Mouse (Mus musculus): ENCODE results near the gene Gm17555. TPM values are rescaled to one million over a fixed set of nuclear protein-coding genes. Genes with fewer than 3 reads are reported as not detected.

Gene Gm17555
- polyA plus RNA-seq, 1 experiment: not detected

DNA sequence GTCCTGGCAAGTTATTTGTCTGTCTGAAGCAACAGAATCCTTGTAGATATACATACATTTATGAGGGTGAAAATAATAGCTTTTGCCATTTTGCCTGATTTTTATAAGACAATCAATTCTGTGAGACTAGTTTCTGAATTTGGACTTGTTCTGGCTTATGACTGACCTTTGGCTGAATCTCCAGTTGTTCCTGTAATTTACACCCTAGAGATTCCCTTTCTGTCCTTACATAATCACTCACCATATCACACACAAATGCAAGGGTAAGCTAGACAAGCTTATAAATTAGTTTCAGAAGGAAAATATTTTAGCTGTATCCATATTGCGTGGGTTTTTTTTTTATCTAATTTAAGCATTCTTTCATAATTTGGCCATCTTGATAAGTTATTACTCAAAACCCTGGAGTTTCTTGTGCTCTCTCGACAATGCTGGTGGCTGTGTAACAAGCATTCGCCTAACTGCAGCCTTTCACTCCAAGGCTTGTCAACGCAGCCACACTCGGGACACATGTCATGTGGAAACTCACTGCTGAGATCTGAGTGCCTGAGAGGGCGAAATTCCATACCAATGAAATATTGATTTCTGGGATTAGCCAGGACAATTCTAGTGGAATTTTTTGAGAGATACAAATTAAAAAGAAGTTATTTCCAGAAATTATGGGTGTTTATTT lies 3.8 kb upstream of the Gm17555 start:
- no peaks in the 10 kb centered on the region for H3K79me2 ChIP-seq (ENCODE audit: control insufficient read depth, insufficient read depth)
- TF ChIP-seq REST (IDR thresholded peaks at IDR 0.05; ENCODE audit: insufficient read depth, insufficient read length) (no peak), MAX (IDR thresholded peaks at IDR 0.05; ENCODE audit: low read depth) (no peak), SRF (IDR thresholded peaks at IDR 0.05; ENCODE audit: control insufficient read depth, insufficient read length, low read depth) (no peak), POLR2A (IDR thresholded peaks at IDR 0.05; ENCODE audit: insufficient read length, low read depth) (no peak), POLR2AphosphoS2 (IDR thresholded peaks at IDR 0.05; ENCODE audit: insufficient read length, low read depth) (no peak), E2F4 (IDR thresholded peaks at IDR 0.05; ENCODE audit: insufficient read depth) (no peak), USF1 (IDR thresholded peaks at IDR 0.05; ENCODE audit: low read depth) (no peak), CEBPB (IDR thresholded peaks at IDR 0.05; ENCODE audit: insufficient read depth, poor library complexity, severe bottlenecking) (no peak), TCF12 (IDR thresholded peaks at IDR 0.05; ENCODE audit: insufficient read depth, poor library complexity, severe bottlenecking) (no peak), MYOG (IDR thresholded peaks at IDR 0.05; ENCODE audit: control insufficient read depth in 1 of 3, insufficient read depth in 1 of 3, insufficient read length in 2 of 3, low read depth in 2 of 3) (no peak), MYOD1 (IDR thresholded peaks at IDR 0.05; ENCODE audit: control insufficient read depth in 1 of 3, insufficient read length in 2 of 3, low read depth in 2 of 3) (no peak), TCF3 (IDR thresholded peaks at IDR 0.05; ENCODE audit: insufficient read length, low read depth) (no peak)
- H3K4me2 ChIP-seq (ENCODE audit: low read depth): no peak overlapping the region
- H3K4me3 ChIP-seq: no peak overlapping the region
- H3ac ChIP-seq (ENCODE audit: control insufficient read depth, insufficient read length): no peak overlapping the region
- no peaks in the 10 kb centered on the region for H3K27me3 ChIP-seq (ENCODE audit: control insufficient read depth, insufficient read depth, insufficient read length)
- no peaks in the 10 kb centered on the region for H3K36me3 ChIP-seq (ENCODE audit: control insufficient read depth, insufficient read depth)

DNA sequence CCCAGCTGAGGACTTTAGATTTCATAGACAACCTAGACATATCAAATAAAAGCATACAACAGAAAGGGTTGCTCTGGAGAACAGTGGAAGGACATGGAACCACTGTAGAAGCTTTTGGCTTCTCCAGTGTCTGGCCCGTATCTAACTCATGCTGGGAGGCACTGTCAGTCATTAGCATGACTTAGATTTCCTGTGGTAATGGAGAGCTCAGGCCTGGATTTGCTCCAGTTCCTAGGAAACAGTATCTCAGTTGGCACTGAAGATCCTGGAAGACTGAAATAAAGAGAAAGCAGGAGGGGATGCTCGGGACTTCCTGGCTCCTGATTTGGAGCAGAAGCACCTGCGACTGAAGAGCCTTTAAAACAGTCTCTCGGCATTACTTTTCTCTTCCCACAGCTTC lies 12.7 kb downstream of the Gm17555 start:
- Histone ChIP-seq H3K4me3 (no peak overlapping the region), H3K36me3 (ENCODE audit: control insufficient read depth, insufficient read depth) (no peaks in the 10 kb centered on the region), H3K79me2 (ENCODE audit: control insufficient read depth, insufficient read depth) (no peaks in the 10 kb centered on the region), H3K27me3 (ENCODE audit: control insufficient read depth, insufficient read depth, insufficient read length) (no peaks in the 10 kb centered on the region), H3K4me2 (ENCODE audit: low read depth) (no peak overlapping the region), H3ac (ENCODE audit: control insufficient read depth, insufficient read length) (no peak overlapping the region)
- TF ChIP-seq CEBPB (IDR thresholded peaks at IDR 0.05; ENCODE audit: insufficient read depth, poor library complexity, severe bottlenecking): no peak
- no peak for TF ChIP-seq E2F4 (IDR thresholded peaks at IDR 0.05; ENCODE audit: insufficient read depth)
- TF ChIP-seq POLR2A (IDR thresholded peaks at IDR 0.05; ENCODE audit: insufficient read length, low read depth): no peak
- no peak for TF ChIP-seq TCF12 (IDR thresholded peaks at IDR 0.05; ENCODE audit: insufficient read depth, poor library complexity, severe bottlenecking)
- no peak for TF ChIP-seq MAX (IDR thresholded peaks at IDR 0.05; ENCODE audit: low read depth)
- no peak for TF ChIP-seq REST (IDR thresholded peaks at IDR 0.05; ENCODE audit: insufficient read depth, insufficient read length)
- TF ChIP-seq TCF3 (IDR thresholded peaks at IDR 0.05; ENCODE audit: insufficient read length, low read depth): no peak
- no peak for TF ChIP-seq USF1 (IDR thresholded peaks at IDR 0.05; ENCODE audit: low read depth)
- TF ChIP-seq SRF (IDR thresholded peaks at IDR 0.05; ENCODE audit: control insufficient read depth, insufficient read length, low read depth): no peak
- TF ChIP-seq MYOD1 (IDR thresholded peaks at IDR 0.05; ENCODE audit: control insufficient read depth in 1 of 3, insufficient read length in 2 of 3, low read depth in 2 of 3): no peak

DNA sequence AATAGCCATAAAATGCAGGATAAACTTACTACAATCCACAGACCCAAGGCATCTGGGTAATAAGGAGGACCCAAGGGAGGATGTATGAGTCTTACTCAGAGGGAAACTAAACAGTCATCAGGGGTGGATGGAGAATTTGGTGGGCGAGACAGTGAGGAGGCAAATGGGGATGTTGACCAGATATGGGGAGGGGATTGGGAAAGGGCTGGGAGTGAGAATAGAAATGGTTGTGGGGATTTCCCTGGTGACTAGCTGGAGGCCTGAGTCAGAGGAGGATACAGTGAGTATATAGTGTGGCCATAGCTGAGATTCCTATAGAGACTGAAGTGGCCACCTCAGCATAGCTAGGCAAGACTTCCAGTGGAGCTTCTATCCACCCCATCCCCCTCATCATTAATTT lies 16.8 kb downstream of the Gm17555 start:
- H3K27me3 ChIP-seq (ENCODE audit: control insufficient read depth, insufficient read depth, insufficient read length): no peaks in the 10 kb centered on the region
- H3K36me3 ChIP-seq (ENCODE audit: control insufficient read depth, insufficient read depth): no peaks in the 10 kb centered on the region
- no peak overlapping the region for H3K4me2 ChIP-seq (ENCODE audit: low read depth)
- H3ac ChIP-seq (ENCODE audit: control insufficient read depth, insufficient read length): no peak overlapping the region
- no peaks in the 10 kb centered on the region for H3K79me2 ChIP-seq (ENCODE audit: control insufficient read depth, insufficient read depth)
- H3K4me3 ChIP-seq: no peak overlapping the region
- no peak for TF ChIP-seq TCF3 (IDR thresholded peaks at IDR 0.05; ENCODE audit: insufficient read length, low read depth)
- TF ChIP-seq USF1 (IDR thresholded peaks at IDR 0.05; ENCODE audit: low read depth): no peak
- TF ChIP-seq POLR2AphosphoS2 (IDR thresholded peaks at IDR 0.05; ENCODE audit: insufficient read length, low read depth): no peak
- no peak for TF ChIP-seq TCF12 (IDR thresholded peaks at IDR 0.05; ENCODE audit: insufficient read depth, poor library complexity, severe bottlenecking)
- TF ChIP-seq MYOG (IDR thresholded peaks at IDR 0.05; ENCODE audit: control insufficient read depth in 1 of 3, insufficient read depth in 1 of 3, insufficient read length in 2 of 3, low read depth in 2 of 3): no peak
- no peak for TF ChIP-seq POLR2A (IDR thresholded peaks at IDR 0.05; ENCODE audit: insufficient read length, low read depth)
- TF ChIP-seq MYOD1 (IDR thresholded peaks at IDR 0.05; ENCODE audit: control insufficient read depth in 1 of 3, insufficient read length in 2 of 3, low read depth in 2 of 3): no peak
- no peak for TF ChIP-seq CEBPB (IDR thresholded peaks at IDR 0.05; ENCODE audit: insufficient read depth, poor library complexity, severe bottlenecking)
- TF ChIP-seq SRF (IDR thresholded peaks at IDR 0.05; ENCODE audit: control insufficient read depth, insufficient read length, low read depth): no peak
- no peak for TF ChIP-seq MAX (IDR thresholded peaks at IDR 0.05; ENCODE audit: low read depth)
- TF ChIP-seq E2F4 (IDR thresholded peaks at IDR 0.05; ENCODE audit: insufficient read depth): no peak
- TF ChIP-seq REST (IDR thresholded peaks at IDR 0.05; ENCODE audit: insufficient read depth, insufficient read length): no peak

DNA sequence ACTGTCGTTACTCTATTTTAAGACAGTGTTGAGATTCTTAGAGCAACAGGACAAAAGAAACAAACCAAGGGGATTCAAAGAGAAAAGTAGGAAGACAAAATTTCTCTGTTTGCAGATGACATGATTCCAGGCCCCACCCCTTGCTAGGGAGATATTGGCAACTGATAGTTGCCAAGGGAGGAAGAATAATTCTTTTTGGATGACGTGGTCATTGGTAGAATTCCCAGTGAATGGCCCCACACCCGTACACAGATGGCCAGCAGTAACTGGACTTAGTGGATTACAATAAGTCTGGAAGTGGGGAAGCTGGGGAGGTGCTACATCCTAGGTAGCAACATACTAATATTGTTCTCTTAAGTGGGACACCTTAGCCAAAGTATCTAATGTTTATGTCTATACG lies 22.0 kb downstream of the Gm17555 start:
- H3K36me3 ChIP-seq (ENCODE audit: control insufficient read depth, insufficient read depth): no peaks in the 10 kb centered on the region
- no peak overlapping the region for H3K4me3 ChIP-seq
- no peaks in the 10 kb centered on the region for H3K79me2 ChIP-seq (ENCODE audit: control insufficient read depth, insufficient read depth)
- peak overlapping the region; percentile 30 for H3K4me2 ChIP-seq (ENCODE audit: low read depth)
- TF ChIP-seq REST (IDR thresholded peaks at IDR 0.05; ENCODE audit: insufficient read depth, insufficient read length): no peak
- TF ChIP-seq TCF12 (IDR thresholded peaks at IDR 0.05; ENCODE audit: insufficient read depth, poor library complexity, severe bottlenecking): no peak
- TF ChIP-seq MYOD1 (IDR thresholded peaks at IDR 0.05; ENCODE audit: control insufficient read depth in 1 of 3, insufficient read length in 2 of 3, low read depth in 2 of 3): no peak
- TF ChIP-seq MYOG (IDR thresholded peaks at IDR 0.05; ENCODE audit: control insufficient read depth in 1 of 3, insufficient read depth in 1 of 3, insufficient read length in 2 of 3, low read depth in 2 of 3): no peak
- no peak for TF ChIP-seq CEBPB (IDR thresholded peaks at IDR 0.05; ENCODE audit: insufficient read depth, poor library complexity, severe bottlenecking)
- TF ChIP-seq TCF3 (IDR thresholded peaks at IDR 0.05; ENCODE audit: insufficient read length, low read depth): no peak
- TF ChIP-seq USF1 (IDR thresholded peaks at IDR 0.05; ENCODE audit: low read depth): no peak
- TF ChIP-seq MAX (IDR thresholded peaks at IDR 0.05; ENCODE audit: low read depth): no peak
- no peak for TF ChIP-seq POLR2A (IDR thresholded peaks at IDR 0.05; ENCODE audit: insufficient read length, low read depth)
- TF ChIP-seq SRF (IDR thresholded peaks at IDR 0.05; ENCODE audit: control insufficient read depth, insufficient read length, low read depth): no peak
- TF ChIP-seq POLR2AphosphoS2 (IDR thresholded peaks at IDR 0.05; ENCODE audit: insufficient read length, low read depth): no peak
- no peak for TF ChIP-seq E2F4 (IDR thresholded peaks at IDR 0.05; ENCODE audit: insufficient read depth)
- no peaks in the 10 kb centered on the region for H3K27me3 ChIP-seq (ENCODE audit: control insufficient read depth, insufficient read depth, insufficient read length)
- H3ac ChIP-seq (ENCODE audit: control insufficient read depth, insufficient read length): no peak overlapping the region
